Mouse (Mus musculus): ENCODE measurements around the gene Frmd8.

Frmd8 gene

GRCm38 (mm10) chr19:5810840-5811563 is 64.1 kb downstream of the Frmd8 start:
- in situ Hi-C loops (cut with MboI; ENCODE audit: unreplicated experiment in 2 of 2) = no loop called here

- in situ Hi-C loops (cut with MboI; ENCODE audit: unreplicated experiment in 2 of 2) = no loop called here
Measured at GRCm38 (mm10) chr19:5810103-5810839, 64.8 kb downstream of the Frmd8 start.

DNA sequence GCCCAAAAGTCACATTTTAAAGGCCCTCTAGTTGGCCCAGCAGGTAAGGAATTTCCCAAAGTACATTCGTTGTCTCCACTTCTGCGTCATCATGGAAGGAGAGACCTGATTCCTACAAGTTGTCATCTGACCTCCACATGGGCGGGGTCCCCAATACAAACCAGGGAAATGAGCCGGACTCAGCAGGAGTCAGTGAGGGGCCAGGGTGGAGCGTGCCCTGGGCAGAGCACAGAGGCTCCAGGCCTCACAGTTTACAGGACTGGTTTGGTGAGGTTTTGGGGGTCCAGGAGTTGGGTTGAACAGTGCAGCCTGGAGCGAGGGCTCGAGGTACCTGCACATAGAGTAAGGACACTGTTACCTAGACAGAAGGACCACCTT is 65.4 kb downstream of the Frmd8 start:
- in situ Hi-C loops (cut with MboI; ENCODE audit: unreplicated experiment in 2 of 2) = no loop called here

DNA sequence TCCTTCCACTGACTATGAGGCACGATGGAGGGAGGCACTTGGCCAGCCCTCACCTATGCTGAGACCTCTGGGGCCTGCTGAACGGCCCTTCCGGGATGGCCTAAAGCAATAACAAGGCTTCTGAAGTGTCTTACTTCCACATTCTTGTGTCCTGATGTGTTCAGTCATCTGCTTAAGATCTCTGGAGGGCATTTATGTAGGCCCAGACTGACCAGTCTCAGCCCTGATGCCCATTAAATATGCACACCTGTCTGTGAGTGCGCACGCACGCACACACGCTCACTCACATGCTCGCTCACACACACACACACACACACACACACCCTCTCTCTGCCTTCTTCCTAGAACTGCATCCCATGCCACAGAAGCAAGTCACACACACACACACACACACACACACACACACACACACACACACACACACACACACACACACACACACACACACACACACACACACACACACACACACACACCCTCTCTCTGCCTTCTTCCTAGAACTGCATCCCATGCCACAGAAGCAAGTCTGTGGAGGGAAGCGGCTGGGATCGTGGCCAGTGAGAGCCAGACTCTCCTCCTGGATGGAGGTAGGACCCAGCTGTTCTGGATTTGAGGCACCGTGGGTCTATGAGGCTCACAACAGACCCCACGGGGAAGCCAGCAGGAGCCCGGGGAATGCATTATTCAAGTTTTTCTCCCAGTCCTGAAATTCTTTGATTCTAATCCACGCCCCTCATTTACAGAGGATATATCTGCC is 65.9 kb downstream of the Frmd8 start:
- in situ Hi-C loops (cut with MboI; ENCODE audit: unreplicated experiment in 2 of 2) = no loop called here

DNA sequence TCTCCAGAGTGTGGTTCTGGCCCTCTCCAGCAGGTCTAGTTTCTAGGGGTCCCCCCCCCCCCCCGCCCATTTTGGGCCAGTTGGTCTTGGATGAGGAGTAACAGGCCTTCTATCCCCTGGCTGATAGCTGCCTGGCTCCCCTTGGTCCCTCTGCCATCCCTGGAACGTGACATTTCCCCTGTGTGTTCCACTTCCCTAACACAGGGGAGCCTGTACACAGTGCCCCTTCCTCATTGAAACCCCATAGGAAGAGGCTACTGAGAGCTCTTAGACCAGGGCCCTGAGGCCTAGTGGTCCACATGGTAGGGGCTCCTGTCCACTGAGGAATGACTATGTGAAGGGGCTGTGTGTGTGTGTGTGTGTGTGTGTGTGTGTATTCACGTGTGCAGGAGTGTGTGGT is 67.3 kb downstream of the Frmd8 start:
- in situ Hi-C loops (cut with MboI; ENCODE audit: unreplicated experiment in 2 of 2) = no loop called here

DNA sequence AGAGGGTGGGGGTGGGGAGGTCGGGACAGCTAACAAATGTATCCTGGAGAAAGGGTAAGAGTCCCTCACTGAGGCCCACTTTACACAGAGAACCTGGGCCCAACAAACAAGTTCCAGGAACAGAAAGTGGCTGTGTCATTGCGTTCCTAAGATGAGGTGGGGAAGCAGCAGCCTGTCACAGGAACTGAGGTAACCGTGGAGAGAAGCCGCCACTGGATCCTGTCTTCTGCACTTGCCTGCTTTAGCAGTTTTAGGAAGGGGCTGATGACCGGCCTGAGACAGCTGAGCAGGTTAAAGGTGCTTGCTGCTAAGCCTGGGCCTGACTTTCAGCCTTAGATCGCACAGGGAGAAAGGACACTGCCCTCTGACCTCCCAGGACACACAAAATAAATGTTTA is 68.3 kb downstream of the Frmd8 start:
- in situ Hi-C loops (cut with MboI; ENCODE audit: unreplicated experiment in 2 of 2) = no loop called here

GRCm38 (mm10) chr19:5806051-5806808 is 68.8 kb downstream of the Frmd8 start:
- in situ Hi-C loops (cut with MboI; ENCODE audit: unreplicated experiment in 2 of 2) = no loop called here

DNA sequence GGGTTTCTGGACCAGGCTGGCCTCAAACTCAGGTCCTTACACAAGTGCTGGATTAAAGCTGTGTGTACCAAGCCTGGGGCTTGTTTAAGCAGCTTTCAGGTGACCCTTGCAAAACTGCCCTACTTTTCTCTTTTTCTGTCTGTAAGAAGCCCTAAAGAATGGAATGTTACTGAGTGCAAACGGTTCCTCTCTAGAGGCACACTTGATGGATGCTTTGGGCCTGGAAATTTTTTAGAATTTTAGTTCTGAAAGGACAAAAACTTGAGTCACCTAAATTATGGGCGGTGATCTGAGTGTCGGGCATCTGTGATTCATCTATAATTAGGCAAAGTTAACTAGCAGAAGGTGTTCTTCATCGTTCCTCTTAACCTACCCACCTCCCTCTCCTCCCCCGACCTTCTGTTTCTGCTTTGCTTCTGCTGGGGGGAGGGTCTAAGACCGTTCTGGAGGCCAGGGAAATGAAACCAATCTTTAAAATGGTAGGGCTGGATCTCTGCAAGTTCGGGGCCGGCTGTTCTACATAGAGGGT is 70.6 kb downstream of the Frmd8 start:
- in situ Hi-C loops (cut with MboI; ENCODE audit: unreplicated experiment in 2 of 2) = no loop called here

DNA sequence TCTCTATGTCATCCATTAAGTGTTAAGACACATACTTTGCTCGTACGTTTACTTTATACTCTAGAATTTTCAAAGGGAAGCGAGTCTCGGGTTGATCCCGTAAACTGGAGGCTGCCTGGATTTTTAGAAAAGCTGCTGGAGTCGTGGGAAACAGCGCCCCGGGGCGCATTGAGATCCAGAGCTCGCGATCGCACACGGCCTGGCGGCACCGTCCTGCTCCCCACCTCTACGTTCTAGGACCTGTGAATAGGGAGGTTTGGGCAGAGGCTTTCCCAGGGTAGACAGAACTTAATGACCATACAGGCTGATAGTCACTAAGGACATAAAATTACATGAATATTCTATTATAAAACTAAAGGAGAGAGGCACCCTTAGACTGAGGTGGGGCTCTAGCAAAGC is 71.2 kb downstream of the Frmd8 start:
- in situ Hi-C loops (cut with MboI; ENCODE audit: unreplicated experiment in 2 of 2) = no loop called here

DNA sequence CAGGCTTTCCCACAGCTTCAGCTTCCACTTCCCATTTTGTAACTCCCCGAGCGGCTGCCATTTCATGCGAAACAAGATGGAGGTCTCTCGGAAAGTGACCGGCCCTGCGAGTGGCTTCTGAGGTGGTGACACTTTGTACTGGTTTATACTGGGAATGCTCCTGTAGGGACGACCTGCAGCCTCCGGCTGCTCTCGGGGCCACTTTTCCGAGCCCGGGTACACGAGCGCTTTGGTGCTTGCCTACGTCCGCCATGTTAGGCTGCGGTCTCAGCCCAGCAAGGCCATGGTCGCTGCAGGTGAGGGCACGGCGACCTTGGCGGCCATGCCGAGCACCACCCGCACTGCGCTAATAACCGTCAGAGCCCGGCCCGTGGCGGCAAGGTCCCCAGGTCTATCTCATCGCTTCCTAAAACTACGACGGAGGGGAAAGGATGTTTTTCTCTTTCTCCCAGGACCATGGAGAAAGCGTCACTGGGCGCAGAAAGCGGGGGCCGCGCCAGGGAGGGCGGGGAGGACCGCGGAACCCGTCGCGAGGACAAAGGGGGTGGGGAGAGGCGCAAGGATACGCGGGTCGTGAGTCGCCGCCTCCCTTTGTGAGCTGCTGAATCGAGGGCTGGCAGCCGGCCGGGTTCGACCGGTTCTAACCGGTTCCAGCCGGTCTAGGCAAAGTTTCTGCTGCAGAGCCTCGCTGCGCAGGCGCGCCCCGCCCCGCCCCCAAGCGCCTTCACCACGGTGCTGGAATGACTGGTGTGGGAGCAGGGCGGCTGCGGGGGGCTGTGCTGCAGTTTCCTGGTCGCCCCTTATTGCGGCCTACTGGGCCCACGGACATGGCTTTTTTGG is 71.8 kb downstream of the Frmd8 start:
- in situ Hi-C loops (cut with MboI; ENCODE audit: unreplicated experiment in 2 of 2) = no loop called here

DNA sequence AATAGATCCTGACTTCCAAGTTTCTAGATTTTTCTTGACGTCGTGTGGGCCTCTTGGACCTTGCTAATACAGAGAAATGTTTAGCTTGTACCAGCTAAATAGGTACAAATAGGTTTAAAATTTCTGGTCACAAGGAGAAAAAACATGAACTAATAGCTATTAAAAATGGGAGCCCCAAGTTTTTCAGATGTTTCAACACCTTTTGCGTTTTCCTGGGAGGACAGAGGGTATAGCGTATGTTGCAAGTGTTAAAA is 72.4 kb downstream of the Frmd8 start:
- in situ Hi-C loops (cut with MboI; ENCODE audit: unreplicated experiment in 2 of 2) = no loop called here

- in situ Hi-C loops (cut with MboI; ENCODE audit: unreplicated experiment in 2 of 2) = no loop called here
Measured at GRCm38 (mm10) chr19:5802011-5802786, 72.9 kb downstream of the Frmd8 start.

DNA sequence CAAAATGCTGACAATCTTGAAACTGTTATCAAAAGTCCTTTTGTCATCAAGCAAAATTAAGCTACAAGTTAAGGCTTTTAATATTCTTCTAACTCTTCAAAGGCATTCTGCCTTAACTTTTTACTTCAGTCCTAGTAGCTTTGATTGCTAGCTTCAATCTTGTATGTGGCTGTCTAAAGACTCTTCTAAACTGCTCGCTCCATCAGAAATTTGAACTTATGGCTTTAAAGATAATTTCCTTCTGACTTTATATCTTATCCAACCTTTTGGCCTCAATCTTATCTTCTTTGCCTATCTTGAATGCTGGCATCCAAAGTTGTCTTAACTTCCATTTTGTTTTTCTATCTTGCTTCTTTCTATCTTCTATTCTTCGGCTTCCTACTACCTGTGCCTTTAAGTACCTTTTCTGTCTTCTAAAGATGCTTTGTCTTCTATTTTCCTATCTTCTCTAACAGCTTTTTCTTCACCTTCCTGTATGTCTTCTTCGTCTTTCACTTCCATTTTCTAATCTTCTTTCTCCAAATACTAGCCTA is 73.6 kb downstream of the Frmd8 start:
- in situ Hi-C loops (cut with MboI; ENCODE audit: unreplicated experiment in 2 of 2) = no loop called here

DNA sequence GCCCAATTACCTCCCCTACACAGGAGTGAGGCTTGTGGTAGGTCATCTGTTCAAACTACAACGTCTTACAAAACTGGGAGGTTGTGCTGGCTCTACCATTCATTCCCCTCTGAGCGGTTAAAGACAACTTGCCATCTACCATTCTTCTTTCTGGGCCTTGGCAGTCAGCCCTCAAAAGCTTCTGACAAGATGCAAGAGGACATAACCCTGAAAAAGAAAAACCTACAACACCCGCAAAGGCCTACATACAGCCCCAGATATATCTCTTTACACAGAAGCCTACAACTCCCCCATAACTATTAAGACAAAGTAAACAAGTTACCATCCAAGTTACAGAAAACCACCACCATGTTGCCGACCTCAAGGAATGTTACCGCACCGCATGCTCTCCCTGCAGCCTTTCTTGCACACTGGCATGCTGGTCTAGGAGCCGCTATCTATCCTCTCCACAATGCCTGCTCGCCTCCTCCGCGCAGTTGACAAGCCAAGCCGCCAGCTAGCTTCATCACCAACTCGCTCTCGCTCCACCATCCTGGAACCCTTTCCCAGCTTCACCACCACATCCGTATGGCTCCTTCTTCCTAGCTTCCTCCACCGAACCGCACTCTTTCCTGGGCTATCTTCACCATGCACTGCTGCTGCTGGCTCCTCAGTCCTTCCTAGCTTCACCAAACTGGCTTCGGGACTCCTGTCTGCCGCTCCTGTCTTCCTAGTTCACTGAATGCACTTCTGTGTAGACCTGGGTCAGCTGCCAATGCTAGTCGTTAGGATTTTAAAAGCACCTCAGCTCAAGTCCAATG is 74.2 kb downstream of the Frmd8 start:
- in situ Hi-C loops (cut with MboI; ENCODE audit: unreplicated experiment in 2 of 2) = no loop called here

DNA sequence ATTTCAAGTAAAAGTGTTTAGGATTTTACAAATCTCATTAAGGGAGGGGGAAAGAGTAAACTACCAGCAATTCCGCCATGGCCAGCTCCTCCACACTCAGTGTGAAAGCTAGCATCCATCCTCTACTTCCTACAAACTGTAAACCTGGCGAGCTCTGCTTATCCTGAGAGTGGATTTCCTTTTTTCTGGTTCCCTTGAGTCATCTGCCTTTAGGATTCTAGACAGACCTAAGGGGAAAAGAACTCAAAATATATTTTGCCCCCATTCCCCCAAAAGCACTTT is 74.8 kb downstream of the Frmd8 start:
- in situ Hi-C loops (cut with MboI; ENCODE audit: unreplicated experiment in 2 of 2) = no loop called here
